Mouse (Mus musculus): ENCODE measurements at regions not wholly inside any gene's neighbourhood (a gene's known extent, or its start where the extent isn't known, plus 50 kb on each side); places are given as distances from the start of the nearest gene placed in this dataset.

- DNase-seq (ENCODE audit: low spot score) (no peak), ATAC-seq (ENCODE audit: low FRiP score) (no peak)
- no peaks in the 10 kb centered on the region for H3K36me3 ChIP-seq (ENCODE audit: insufficient read depth, low read length)
- H3K27me3 ChIP-seq (ENCODE audit: insufficient read depth, low read length): no peaks in the 10 kb centered on the region
- no peak overlapping the region for H3K27ac ChIP-seq (ENCODE audit: low read depth, low read length)
- TF ChIP-seq CTCF (IDR thresholded peaks at IDR 0.05): no peak
- no peaks in the 10 kb centered on the region for H3K9me3 ChIP-seq (ENCODE audit: low read length)
- no peak overlapping the region for H3K4me2 ChIP-seq (ENCODE audit: low read depth, low read length, poor library complexity, severe bottlenecking)
- no peaks in the 10 kb centered on the region for H3K4me1 ChIP-seq (ENCODE audit: insufficient read depth, low read length)
- no peak overlapping the region for H3K4me3 ChIP-seq (ENCODE audit: low read depth, low read length)
- WGBS: 92% methylated on average over 12 of the region's 12 CpGs
- no peak overlapping the region for H3K9ac ChIP-seq (replicated peaks; ENCODE audit: low read length, poor library complexity, severe bottlenecking)
These were observed 191.3 kb upstream of the Mkln1 start for GRCm38 (mm10) chr6:31207231-31207630.

- DNase-seq (ENCODE audit: low spot score) (no peak), ATAC-seq (ENCODE audit: low FRiP score) (no peak)
- no peak for TF ChIP-seq CTCF (IDR thresholded peaks at IDR 0.05)
- no peaks in the 10 kb centered on the region for H3K36me3 ChIP-seq (ENCODE audit: insufficient read depth, low read length)
- no peaks in the 10 kb centered on the region for H3K4me1 ChIP-seq (ENCODE audit: insufficient read depth, low read length)
- no peaks in the 10 kb centered on the region for H3K27me3 ChIP-seq (ENCODE audit: insufficient read depth, low read length)
- no peak overlapping the region for H3K9ac ChIP-seq (replicated peaks; ENCODE audit: low read length, poor library complexity, severe bottlenecking)
- H3K4me3 ChIP-seq (ENCODE audit: low read depth, low read length): no peak overlapping the region
- H3K27ac ChIP-seq (ENCODE audit: low read depth, low read length): no peak overlapping the region
- WGBS: 89% methylated on average over 5 of the region's 6 CpGs
- H3K4me2 ChIP-seq (ENCODE audit: low read depth, low read length, poor library complexity, severe bottlenecking): no peak overlapping the region
- H3K9me3 ChIP-seq (ENCODE audit: low read length): no peaks in the 10 kb centered on the region
These were observed 190.3 kb upstream of the Mkln1 start for GRCm38 (mm10) chr6:31208224-31208623.

GRCm38 (mm10) chr6:31209411-31210139 is 189.0 kb upstream of the Mkln1 start:
- Histone ChIP-seq H3K4me3 (ENCODE audit: low read depth, low read length) (no peak overlapping the region), H3K9me3 (ENCODE audit: low read length) (no peaks in the 10 kb centered on the region), H3K36me3 (ENCODE audit: insufficient read depth, low read length) (no peaks in the 10 kb centered on the region), H3K4me1 (ENCODE audit: insufficient read depth, low read length) (no peaks in the 10 kb centered on the region), H3K9ac (replicated peaks; ENCODE audit: low read length, poor library complexity, severe bottlenecking) (no peak overlapping the region), H3K27me3 (ENCODE audit: insufficient read depth, low read length) (no peaks in the 10 kb centered on the region), H3K27ac (ENCODE audit: low read depth, low read length) (no peak overlapping the region), H3K4me2 (ENCODE audit: low read depth, low read length, poor library complexity, severe bottlenecking) (no peak overlapping the region)
- no peak for ATAC-seq (ENCODE audit: low FRiP score)
- DNase-seq (ENCODE audit: low spot score): no peak
- WGBS: 86% methylated on average over 15 of the region's 15 CpGs
- TF ChIP-seq CTCF (IDR thresholded peaks at IDR 0.05): no peak

GRCm38 (mm10) chr6:31210209-31210714 is 188.3 kb upstream of the Mkln1 start:
- H3K4me1 ChIP-seq (ENCODE audit: insufficient read depth, low read length): no peaks in the 10 kb centered on the region
- TF ChIP-seq CTCF (IDR thresholded peaks at IDR 0.05): peak; percentile 26; the same call in 1 of the 2 replicates
- no peak overlapping the region for H3K27ac ChIP-seq (ENCODE audit: low read depth, low read length)
- no peak overlapping the region for H3K4me2 ChIP-seq (ENCODE audit: low read depth, low read length, poor library complexity, severe bottlenecking)
- ATAC-seq (ENCODE audit: low FRiP score) (no peak), DNase-seq (ENCODE audit: low spot score) (no peak)
- no peak overlapping the region for H3K9ac ChIP-seq (replicated peaks; ENCODE audit: low read length, poor library complexity, severe bottlenecking)
- no peaks in the 10 kb centered on the region for H3K36me3 ChIP-seq (ENCODE audit: insufficient read depth, low read length)
- no peaks in the 10 kb centered on the region for H3K9me3 ChIP-seq (ENCODE audit: low read length)
- no peaks in the 10 kb centered on the region for H3K27me3 ChIP-seq (ENCODE audit: insufficient read depth, low read length)
- H3K4me3 ChIP-seq (ENCODE audit: low read depth, low read length): no peak overlapping the region
- 80% methylated on average over 7 of the region's 7 CpGs for WGBS

GRCm38 (mm10) chr6:31211091-31211490 is 187.4 kb upstream of the Mkln1 start:
- Histone ChIP-seq H3K4me3 (ENCODE audit: low read depth, low read length) (no peak overlapping the region), H3K27me3 (ENCODE audit: insufficient read depth, low read length) (no peaks in the 10 kb centered on the region), H3K4me1 (ENCODE audit: insufficient read depth, low read length) (no peaks in the 10 kb centered on the region), H3K9me3 (ENCODE audit: low read length) (no peaks in the 10 kb centered on the region), H3K9ac (replicated peaks; ENCODE audit: low read length, poor library complexity, severe bottlenecking) (no peak overlapping the region), H3K36me3 (ENCODE audit: insufficient read depth, low read length) (no peaks in the 10 kb centered on the region), H3K4me2 (ENCODE audit: low read depth, low read length, poor library complexity, severe bottlenecking) (no peak overlapping the region), H3K27ac (ENCODE audit: low read depth, low read length) (no peak overlapping the region)
- TF ChIP-seq CTCF (IDR thresholded peaks at IDR 0.05): no peak
- 84% methylated on average over 4 of the region's 4 CpGs for WGBS
- ATAC-seq (ENCODE audit: low FRiP score): no peak
- no peak for DNase-seq (ENCODE audit: low spot score)

- Histone ChIP-seq H3K4me2 (ENCODE audit: low read depth, low read length, poor library complexity, severe bottlenecking) (no peak overlapping the region), H3K27ac (ENCODE audit: low read depth, low read length) (no peak overlapping the region), H3K4me1 (ENCODE audit: insufficient read depth, low read length) (no peaks in the 10 kb centered on the region), H3K36me3 (ENCODE audit: insufficient read depth, low read length) (no peaks in the 10 kb centered on the region), H3K4me3 (ENCODE audit: low read depth, low read length) (no peak overlapping the region), H3K27me3 (ENCODE audit: insufficient read depth, low read length) (no peaks in the 10 kb centered on the region), H3K9me3 (ENCODE audit: low read length) (no peaks in the 10 kb centered on the region), H3K9ac (replicated peaks; ENCODE audit: low read length, poor library complexity, severe bottlenecking) (no peak overlapping the region)
- TF ChIP-seq CTCF (IDR thresholded peaks at IDR 0.05): no peak
- DNase-seq (ENCODE audit: low spot score): no peak
- no peak for ATAC-seq (ENCODE audit: low FRiP score)
- WGBS: 76% methylated on average over 5 of the region's 5 CpGs
These were observed 186.9 kb upstream of the Mkln1 start for GRCm38 (mm10) chr6:31211616-31212015.
